Mouse (Mus musculus): ENCODE measurements at regions not wholly inside any gene's neighbourhood (a gene's known extent, or its start where the extent isn't known, plus 50 kb on each side); places are given as distances from the start of the nearest gene placed in this dataset.

DNA sequence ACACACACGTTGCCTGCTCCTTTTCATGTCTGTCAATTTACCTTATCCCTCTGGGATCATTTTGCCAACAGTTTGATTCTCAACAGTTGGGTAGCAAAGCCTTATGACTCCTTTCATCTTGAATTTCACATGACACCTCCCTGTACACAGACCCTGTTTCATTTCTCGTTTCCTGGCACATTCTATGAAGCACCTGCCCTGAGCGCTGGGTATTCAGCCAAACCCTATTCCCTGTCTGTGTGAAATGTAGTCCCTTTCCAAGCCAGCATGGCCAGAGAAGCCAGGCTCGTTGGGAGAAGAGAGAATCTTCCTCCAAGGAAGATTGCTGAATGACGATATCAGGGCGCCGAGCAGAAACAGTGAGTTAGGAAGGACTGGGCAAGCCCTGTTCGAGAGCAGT, 108.2 kb downstream of the Wscd1 start:
- no peak overlapping the region for H3K4me3 ChIP-seq
- H3K27ac ChIP-seq: no peak overlapping the region
- no peak for DNase-seq (ENCODE audit: low spot score in 2 of 2)
- TF ChIP-seq CTCF (conservative IDR thresholded peaks at IDR 0.05): no peak

DNA sequence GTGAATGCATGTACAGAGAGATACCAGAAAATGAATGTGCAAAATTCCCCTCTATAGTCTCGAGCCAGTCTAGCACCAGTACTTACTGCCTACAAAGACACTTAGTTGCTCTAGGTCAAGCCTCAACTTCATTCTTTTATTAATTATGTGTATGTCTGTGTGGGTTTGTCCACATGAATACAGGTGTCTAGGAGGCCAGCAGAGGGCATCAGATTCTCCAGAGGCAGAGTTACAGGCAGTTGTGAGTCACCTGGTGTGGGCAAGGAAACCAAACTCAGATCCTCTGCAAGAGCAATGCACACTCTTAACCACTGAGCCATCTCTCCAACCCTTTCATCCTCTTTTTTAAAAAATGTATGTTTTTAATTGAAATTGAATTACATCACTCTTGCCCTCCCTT, 105.8 kb downstream of the Wscd1 start:
- H3K4me3 ChIP-seq: no peak overlapping the region
- H3K27ac ChIP-seq: no peak overlapping the region
- peak; percentile 31 for TF ChIP-seq CTCF (conservative IDR thresholded peaks at IDR 0.05)
- DNase-seq (ENCODE audit: low spot score in 2 of 2): no peak

DNA sequence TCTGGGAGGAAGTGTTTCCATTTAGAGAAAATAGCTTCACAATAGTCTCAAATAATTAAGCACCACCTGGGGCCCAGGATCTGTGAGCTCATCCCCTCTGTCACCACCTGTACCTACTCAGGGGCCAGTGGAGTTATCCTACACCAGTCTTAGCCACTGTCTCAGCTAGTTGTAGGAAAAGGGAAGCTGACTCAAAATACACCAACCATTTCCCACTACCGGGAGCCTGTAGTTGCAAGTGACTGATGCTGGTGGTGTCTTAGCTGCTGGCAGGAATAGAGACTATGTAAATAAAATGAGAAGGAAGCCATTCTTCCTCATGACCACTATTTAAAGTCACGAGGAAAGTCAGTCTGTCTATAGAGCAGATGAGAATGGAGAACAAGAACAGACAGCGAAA, 105.3 kb downstream of the Wscd1 start:
- no peak overlapping the region for H3K27ac ChIP-seq
- DNase-seq (ENCODE audit: low spot score in 2 of 2): no peak
- no peak for TF ChIP-seq CTCF (conservative IDR thresholded peaks at IDR 0.05)
- H3K4me3 ChIP-seq: no peak overlapping the region

DNA sequence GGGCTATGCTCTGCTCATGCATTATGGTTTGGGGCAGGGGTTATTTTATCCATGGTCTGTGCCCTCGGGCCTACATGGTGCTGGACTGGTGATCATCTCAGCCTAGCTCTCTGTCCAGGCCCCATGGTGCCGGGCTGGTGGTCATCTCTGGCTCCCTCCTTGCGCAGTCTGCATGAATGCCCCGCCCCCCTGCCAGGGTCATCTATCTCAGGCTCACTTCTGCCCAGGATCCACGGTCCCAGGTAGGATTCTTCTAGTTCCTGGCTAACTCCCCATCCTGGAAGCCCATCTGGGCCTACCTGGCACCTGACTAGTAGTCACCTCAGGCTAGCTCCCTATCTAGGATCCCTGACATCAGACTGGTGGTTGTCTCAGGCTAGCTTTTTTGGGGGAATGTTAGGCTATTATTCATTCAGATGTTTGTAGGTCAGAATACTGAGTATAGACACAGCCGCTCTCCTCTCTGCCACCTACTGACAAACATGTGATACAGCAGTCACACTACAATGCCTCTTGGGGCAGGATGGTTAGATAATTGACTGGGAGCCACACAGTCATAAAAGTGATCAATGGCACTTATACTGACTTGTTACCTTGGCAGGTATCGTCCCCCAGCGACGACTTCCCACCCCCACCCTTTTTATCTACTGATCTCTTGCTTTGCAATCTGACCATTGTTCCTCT, 98.1 kb downstream of the Wscd1 start:
- peak; percentile 18 to 21 for DNase-seq (ENCODE audit: low spot score in 2 of 2)
- Histone ChIP-seq H3K4me3 (no peak overlapping the region), H3K27ac (no peak overlapping the region)
- TF ChIP-seq CTCF (conservative IDR thresholded peaks at IDR 0.05): peak; percentile 89

DNA sequence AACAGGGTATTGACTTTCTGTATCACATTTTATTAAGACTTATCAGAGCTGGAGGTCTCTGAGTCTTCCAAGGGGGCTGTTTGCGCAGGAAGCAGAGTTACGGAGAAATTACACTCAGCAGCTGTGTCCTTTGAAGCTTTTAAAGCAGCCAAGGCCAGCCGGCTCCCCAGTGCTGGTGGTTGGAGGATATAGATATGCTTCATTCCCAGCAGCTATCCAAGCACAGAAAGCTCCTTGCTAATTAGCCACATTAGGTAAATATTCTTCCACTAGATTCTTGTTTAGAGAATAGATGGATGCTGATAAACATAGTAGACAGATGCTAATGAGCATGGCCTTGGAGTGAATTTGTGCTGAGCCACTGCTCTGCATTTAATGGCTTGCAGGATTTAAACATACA, 96.8 kb downstream of the Wscd1 start:
- H3K27ac ChIP-seq: no peak overlapping the region
- TF ChIP-seq CTCF (conservative IDR thresholded peaks at IDR 0.05): no peak
- H3K4me3 ChIP-seq: no peak overlapping the region
- DNase-seq (ENCODE audit: low spot score in 2 of 2): no peak

DNA sequence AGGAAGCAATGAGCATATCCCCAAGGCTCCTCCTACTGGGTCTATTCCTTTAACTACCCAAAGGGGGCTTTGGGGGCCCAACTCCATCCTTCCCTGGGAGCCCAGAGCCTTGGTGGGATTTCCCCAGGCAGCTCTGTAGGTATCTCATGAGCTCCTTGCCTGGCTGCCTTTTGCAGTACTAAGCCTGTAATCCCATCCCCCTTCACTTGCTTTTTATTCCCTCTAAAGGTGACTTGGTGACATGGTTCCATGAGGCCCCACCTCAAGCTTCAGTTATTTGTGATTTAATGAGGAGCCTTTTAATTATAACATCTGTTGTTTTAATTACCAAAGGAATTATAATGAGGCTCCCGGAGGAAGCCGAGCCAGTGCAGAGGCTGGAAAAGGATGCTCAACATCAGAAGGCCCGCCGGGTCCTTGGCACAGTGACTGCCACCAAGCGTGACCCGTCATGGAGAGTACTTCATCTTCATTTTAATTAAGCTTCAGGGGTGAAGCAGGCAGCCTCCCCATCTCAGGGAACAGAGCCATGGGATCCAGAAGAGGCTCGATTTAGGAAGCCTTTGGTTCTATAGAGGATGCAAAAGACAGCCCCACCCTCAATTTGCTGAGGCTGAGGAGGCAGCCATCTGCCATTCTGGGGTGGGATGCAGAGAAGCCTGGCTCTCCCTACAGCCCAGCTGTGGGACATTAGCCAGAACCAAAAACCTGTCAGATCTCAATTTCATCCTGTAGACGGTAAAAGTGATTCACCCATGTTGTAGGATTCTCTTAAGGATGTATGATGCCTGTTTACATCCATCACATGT, 91.1 kb downstream of the Wscd1 start:
- TF ChIP-seq CTCF (conservative IDR thresholded peaks at IDR 0.05): no peak

More for the DNA sequence above, 91.1 kb downstream of the Wscd1 start:
- Histone ChIP-seq H3K27ac (no peak overlapping the region), H3K4me3 (no peak overlapping the region)
- no peak for DNase-seq (ENCODE audit: low spot score in 2 of 2)
